Mouse (Mus musculus) liver, postnatal 0 days (tissue): Measurements from ENCODE around the gene Bfar. TPM values are rescaled to one million over a fixed set of nuclear protein-coding genes. Genes with fewer than 3 reads are reported as not detected.
A peak's percentile ranks its signal among the peaks of the same experiment; 100 is the strongest.
"Not testable (repeated sequence)": the region's sequence is repeated elsewhere in the genome, so short reads cannot be mapped to it uniquely, and the experiment has no call there.

Source experiments
- ATAC-seq: fragments of 200-750 bp; cut with Nextera tagmentation; 2 replicates; pipeline ENCODE4 v1.8.0; 2017; ENCODE audit warnings: mild to moderate bottlenecking, moderate library complexity
- DNase-seq: peaks from one replicate; pipeline ENCODE4 v3.0.0-alpha.2; 2016
- H3K27ac ChIP-seq: fragments of 300-500 bp; sonication (generic); 2 replicates; pipeline ENCODE4 v1.5.1; 2014; ENCODE audit warnings: antibody characterized with exemption, moderate library complexity, mild to moderate bottlenecking, low read depth
- H3K27me3 ChIP-seq: fragments of 300-500 bp; sonication (generic); 2 replicates; pipeline ENCODE4 v1.6.1; 2014; ENCODE audit warnings: low read length, control low read depth, mixed read lengths; ENCODE audit not compliant: insufficient read depth
- H3K36me3 ChIP-seq: fragments of 300-500 bp; sonication (generic); replicated peaks from 2 replicates; pipeline ENCODE4 v1.6.1; 2014; ENCODE audit warnings: mild to moderate bottlenecking, control low read depth, low read length, moderate library complexity, mixed read lengths; ENCODE audit not compliant: insufficient read depth
- H3K4me1 ChIP-seq: fragments of 300-500 bp; sonication (generic); 2 replicates; pipeline ENCODE4 v1.6.1; 2014; ENCODE audit warnings: antibody characterized with exemption, mild to moderate bottlenecking, control low read depth; ENCODE audit not compliant: insufficient read depth
- H3K4me2 ChIP-seq: fragments of 300-500 bp; sonication (generic); 2 replicates; pipeline ENCODE4 v1.6.1; 2014; ENCODE audit warnings: low read depth, mild to moderate bottlenecking, low read length, moderate library complexity, mixed read lengths
- H3K4me3 ChIP-seq: fragments of 300-500 bp; sonication (generic); 2 replicates; pipeline ENCODE4 v1.5.1; 2014; ENCODE audit warnings: low read depth, low read length
- H3K9ac ChIP-seq: fragments of 300-500 bp; sonication (generic); replicated peaks from 2 replicates; pipeline ENCODE4 v1.6.1; 2014; ENCODE audit warnings: mild to moderate bottlenecking, moderate library complexity
- H3K9me3 ChIP-seq: fragments of 300-500 bp; sonication (generic); 2 replicates; pipeline ENCODE4 v1.6.1; 2016; ENCODE audit warnings: mild to moderate bottlenecking, control low read depth, low read length, mixed read lengths
- CTCF ChIP-seq: sonication (generic); IDR thresholded peaks from 2 replicates; pipeline ENCODE4 v1.5.1; 2016; ENCODE audit warnings: antibody characterized with exemption, low read depth
- EP300 ChIP-seq: IDR thresholded peaks from 2 replicates; pipeline ENCODE4 v1.6.1; 2016; ENCODE audit warnings: antibody characterized with exemption, low read depth, mild to moderate bottlenecking
- WGBS: fragments of 180-500 bp; shearing (Covaris S2); extraction: QIAGEN DNeasy Blood & Tissue Kit; methylation state at CpG from one replicate; pipeline ENCODE4 v1.1.7; 2014; ENCODE audit not compliant: insufficient replicate concordance; 5-methylcytosine and 5-hydroxymethylcytosine counted together
- polyA plus RNA-seq: library from polyadenylated mRNA; unstranded; fragments of >200 nt; fragmentation: Nextera tagmentation; extraction: Ambion mirVana; gene quantifications from 2 replicates; pipeline ENCODE4 v1.2.1, GENCODE M21; 2015

Bfar gene
- 21.3 and 23.1 TPM in 2 replicates for polyA plus RNA-seq

DNA sequence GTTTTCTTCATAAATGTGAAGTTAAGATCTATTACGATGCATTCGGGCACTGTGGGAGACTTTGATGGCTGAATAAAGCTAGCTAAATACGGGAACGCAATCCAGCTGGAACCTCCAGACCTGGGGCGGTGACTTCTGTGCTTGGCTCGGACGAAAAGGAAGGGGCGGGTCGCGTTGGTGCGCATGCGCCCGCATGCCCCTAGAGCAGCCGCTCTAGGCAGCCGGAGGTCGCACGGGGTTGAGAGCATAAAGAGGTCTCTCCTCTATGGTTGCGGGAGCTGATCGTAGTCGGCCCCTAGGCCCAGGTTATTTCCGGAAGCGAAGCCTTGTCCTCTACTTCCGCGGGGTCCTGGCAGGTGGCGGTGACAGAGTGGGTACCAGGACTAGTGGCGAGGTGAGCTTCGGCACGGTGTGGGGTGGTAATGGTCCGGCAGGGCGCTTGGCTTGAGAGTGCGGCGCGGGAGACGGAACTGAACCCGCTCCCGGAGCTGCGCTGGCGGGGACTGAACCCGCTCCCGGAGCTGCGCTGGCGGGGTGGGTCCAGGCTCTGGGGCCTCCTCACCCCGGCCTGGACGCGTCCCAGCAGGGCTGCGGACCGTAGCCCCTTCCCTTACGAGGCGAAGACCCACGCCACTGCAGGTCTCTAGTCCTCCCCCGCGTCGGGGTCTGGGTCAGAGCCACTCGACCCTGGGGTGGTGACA is at the start of gene Bfar, which contains the start of gene 3110001I22Rik:
TSS of gene Bfar (plus strand) at position 174 of the 701 bp plus-strand sequence.
TSS of gene 3110001I22Rik (plus strand) at position 245 of the 701 bp plus-strand sequence.
- H3K27me3 ChIP-seq: no peaks in the 10 kb centered on the region
- WGBS: under 1% methylated on average over 39 of the region's 54 CpGs
- peak within 1 kb of the TSS; percentile 73 for H3K4me2 ChIP-seq
- H3K9ac ChIP-seq: peak within 1 kb of the TSS; percentile 79
- H3K27ac ChIP-seq: peak within 1 kb of the TSS; percentile 93
- peaks cover 27% of the 10 kb centered on the region for H3K4me1 ChIP-seq
- DNase-seq (peak; percentile 92), ATAC-seq (peak; percentile 75)
- no peaks in the 10 kb centered on the region for H3K9me3 ChIP-seq
- H3K36me3 ChIP-seq: peaks cover 4% of the 10 kb centered on the region; the same call in 1 of the 2 replicates
- TF ChIP-seq CTCF: no peak
- peak; percentile 40; the same call in 1 of the 2 replicates for TF ChIP-seq EP300
- peak within 1 kb of the TSS; percentile 65 for H3K4me3 ChIP-seq

- no peak for ATAC-seq
- no peak for DNase-seq
- H3K9ac ChIP-seq: no peak overlapping the region
- no peak overlapping the region for H3K4me3 ChIP-seq
- no peaks in the 10 kb centered on the region for H3K4me1 ChIP-seq
- 60% methylated on average over 5 of the region's 5 CpGs for WGBS
- H3K9me3 ChIP-seq: no peaks in the 10 kb centered on the region
- H3K4me2 ChIP-seq: no peak overlapping the region
- no peak overlapping the region for H3K27ac ChIP-seq
- H3K36me3 ChIP-seq: peaks cover 51% of the 10 kb centered on the region
- TF ChIP-seq EP300 (no peak), CTCF (peak; percentile 58)
- no peaks in the 10 kb centered on the region for H3K27me3 ChIP-seq
Measured at GRCm38 (mm10) chr16:13628345-13628744, 43.3 kb upstream of the Bfar start.

DNA sequence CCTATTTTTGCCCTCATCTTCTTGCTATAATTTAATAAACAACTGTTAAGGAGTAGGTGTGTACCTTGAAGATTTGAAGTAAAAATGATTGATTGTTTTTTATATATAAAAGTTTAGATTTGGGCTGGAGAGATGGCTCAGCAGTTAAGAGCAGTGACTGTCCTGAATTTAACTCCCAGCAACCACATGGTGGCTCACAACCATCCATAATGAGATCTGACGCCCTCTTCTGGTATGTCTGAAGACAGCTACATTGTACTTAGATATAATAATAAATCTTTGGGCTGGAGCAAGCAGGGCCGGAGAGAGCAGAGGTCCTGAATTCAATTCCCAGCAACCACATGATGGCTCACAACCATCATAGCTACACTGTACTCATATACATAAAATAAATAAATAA is 33.5 kb upstream of the Bfar start:
- H3K4me2 ChIP-seq, H3K27ac ChIP-seq, H3K27me3 ChIP-seq, H3K4me1 ChIP-seq, DNase-seq, ATAC-seq, H3K9ac ChIP-seq, H3K4me3 ChIP-seq, H3K9me3 ChIP-seq: not testable (repeated sequence)
- WGBS: 62% methylated on average over 2 of the region's 2 CpGs
- H3K36me3 ChIP-seq: peaks cover 29% of the 10 kb centered on the region
- TF ChIP-seq CTCF: peak; percentile 33; the same call in 1 of the 2 replicates

DNA sequence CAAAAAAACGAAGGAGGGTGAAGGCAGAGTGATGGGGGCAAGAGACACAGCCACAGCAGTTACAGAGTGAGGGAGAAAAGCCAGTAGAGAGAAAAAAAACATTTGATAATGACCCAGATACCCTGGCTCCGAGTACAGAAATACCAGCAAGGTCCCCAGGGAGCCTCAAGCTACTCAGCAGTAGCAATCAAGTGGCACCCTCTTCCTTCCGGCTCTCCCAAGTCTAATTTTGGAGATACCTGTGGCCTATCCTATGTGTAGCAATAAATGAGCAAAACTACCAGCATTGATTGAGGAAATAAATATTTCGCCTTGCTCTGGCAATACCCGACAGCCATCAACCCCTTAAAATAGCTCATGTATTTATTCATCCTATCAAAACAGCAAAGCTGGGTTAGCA is 32.1 kb upstream of the Bfar start:
- 79% methylated on average over 5 of the region's 5 CpGs for WGBS
- Histone ChIP-seq H3K36me3 (peaks cover 20% of the 10 kb centered on the region), H3K27ac (no peak overlapping the region), H3K27me3 (no peaks in the 10 kb centered on the region), H3K9me3 (no peaks in the 10 kb centered on the region), H3K4me2 (no peak overlapping the region), H3K4me3 (no peak overlapping the region), H3K9ac (no peak overlapping the region), H3K4me1 (no peaks in the 10 kb centered on the region)
- ATAC-seq: no peak
- TF ChIP-seq EP300 (no peak), CTCF (no peak)
- no peak for DNase-seq

DNA sequence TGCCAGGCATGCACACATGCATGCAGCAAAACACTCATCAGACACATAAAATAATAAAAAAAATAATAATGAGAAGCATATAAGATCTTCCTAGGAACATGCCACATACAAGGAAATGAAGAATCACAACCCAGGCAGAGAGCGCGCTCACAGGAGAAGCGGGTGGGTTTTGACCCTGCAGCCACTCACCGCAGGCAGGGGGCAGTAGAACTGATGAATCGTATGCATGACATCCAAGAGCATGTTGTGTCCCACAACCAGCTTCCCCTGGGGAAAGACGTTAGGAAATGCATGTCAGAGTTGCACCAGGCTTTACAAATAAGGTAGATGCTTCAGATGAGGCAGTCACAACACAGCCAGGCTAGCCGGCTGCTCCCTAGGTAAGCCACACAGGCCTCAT is 31.6 kb upstream of the Bfar start:
- Histone ChIP-seq H3K9ac (no peak overlapping the region), H3K27me3 (no peaks in the 10 kb centered on the region), H3K4me2 (no peak overlapping the region), H3K9me3 (no peaks in the 10 kb centered on the region), H3K4me3 (no peak overlapping the region), H3K27ac (no peak overlapping the region), H3K36me3 (peaks cover 19% of the 10 kb centered on the region; the same call in 1 of the 2 replicates), H3K4me1 (no peaks in the 10 kb centered on the region)
- peak; percentile 23 for DNase-seq
- 85% methylated on average over 7 of the region's 7 CpGs for WGBS
- TF ChIP-seq CTCF (peak; percentile 42), EP300 (no peak)
- no peak for ATAC-seq

GRCm38 (mm10) chr16:13644474-13644873 is 27.2 kb upstream of the Bfar start:
- H3K4me2 ChIP-seq: no peak overlapping the region
- H3K27me3 ChIP-seq: no peaks in the 10 kb centered on the region
- no peak overlapping the region for H3K9ac ChIP-seq
- peaks cover 22% of the 10 kb centered on the region for H3K36me3 ChIP-seq
- no peaks in the 10 kb centered on the region for H3K4me1 ChIP-seq
- DNase-seq (no peak), ATAC-seq (no peak)
- no peak overlapping the region for H3K4me3 ChIP-seq
- whole genome bisulfite sequencing: 47% methylated on average over 3 of the region's 3 CpGs
- TF ChIP-seq EP300 (no peak), CTCF (no peak)
- H3K9me3 ChIP-seq: no peaks in the 10 kb centered on the region
- no peak overlapping the region for H3K27ac ChIP-seq

- ATAC-seq (no peak), DNase-seq (no peak)
- 76% methylated on average over 4 of the region's 4 CpGs for WGBS
- no peak overlapping the region for H3K4me2 ChIP-seq
- no peak overlapping the region for H3K4me3 ChIP-seq
- peaks cover 24% of the 10 kb centered on the region for H3K36me3 ChIP-seq
- no peak overlapping the region for H3K27ac ChIP-seq
- no peaks in the 10 kb centered on the region for H3K9me3 ChIP-seq
- H3K27me3 ChIP-seq: no peaks in the 10 kb centered on the region
- H3K9ac ChIP-seq: no peak overlapping the region
- H3K4me1 ChIP-seq: no peaks in the 10 kb centered on the region
- no peak for TF ChIP-seq CTCF
- TF ChIP-seq EP300: no peak
Measured at GRCm38 (mm10) chr16:13645930-13646329, 25.7 kb upstream of the Bfar start.
